Mouse (Mus musculus) regulatory T cell (primary cell): ENCODE data around the gene Irs3.
"Not testable (repeated sequence)": the region's sequence is repeated elsewhere in the genome, so short reads cannot be mapped to it uniquely, and the experiment has no call there.

ENCODE experiments used
- in situ Hi-C: fragments of 300-600 bp; cut with MboI, MseI; formaldehyde crosslinking; loops from one replicate; pipeline ENCODE4 v1.15.1; 2025; ENCODE audit warnings: high pct_unique_total_duplicates

Gene Irs3

GRCm38 (mm10) chr5:137628498-137629305 is 16.8 kb downstream of the Irs3 start, which contains the start of the genes Fbxo24, Lrch4 and Gm20605:
TSS of gene Fbxo24 (minus strand) at chr5:137629002.
TSS of gene Lrch4 (plus strand) at chr5:137629121.
TSS of gene Gm20605 (plus strand) at chr5:137629175.
- in situ Hi-C loops: no loop called here

- in situ Hi-C loops: no loop called here
These were observed 17.5 kb downstream of the Irs3 start for GRCm38 (mm10) chr5:137627991-137628390.

GRCm38 (mm10) chr5:137623937-137624530 is 21.5 kb downstream of the Irs3 start:
- in situ Hi-C loops: no loop called here

- in situ Hi-C loops: no loop called here
These were observed 30.2 kb downstream of the Irs3 start for GRCm38 (mm10) chr5:137615347-137615746.

GRCm38 (mm10) chr5:137614921-137615320 is 30.6 kb downstream of the Irs3 start:
- in situ Hi-C loops: not testable (repeated sequence)

- in situ Hi-C loops: no loop called here
These were observed 32.0 kb downstream of the Irs3 start, which contains the start of gene Pcolce for GRCm38 (mm10) chr5:137613550-137613949. TSS of gene Pcolce (minus strand) at chr5:137613784.

- in situ Hi-C loops: no loop called here
These were observed 32.4 kb downstream of the Irs3 start for GRCm38 (mm10) chr5:137613076-137613475.

- in situ Hi-C loops: no loop called here
These were observed 34.3 kb downstream of the Irs3 start for GRCm38 (mm10) chr5:137611245-137611602.

GRCm38 (mm10) chr5:137610548-137611244 is 34.8 kb downstream of the Irs3 start:
- in situ Hi-C loops: no loop called here

GRCm38 (mm10) chr5:137610056-137610455 is 35.5 kb downstream of the Irs3 start:
- in situ Hi-C loops: no loop called here

- in situ Hi-C loops: no loop called here
These were observed 36.2 kb downstream of the Irs3 start for GRCm38 (mm10) chr5:137609292-137609691.

- in situ Hi-C loops: no loop called here
These were observed 36.8 kb downstream of the Irs3 start for GRCm38 (mm10) chr5:137608654-137609190.

- in situ Hi-C loops: no loop called here
These were observed 37.5 kb downstream of the Irs3 start for GRCm38 (mm10) chr5:137607860-137608653.

- in situ Hi-C loops: no loop called here
These were observed 44.2 kb downstream of the Irs3 start for GRCm38 (mm10) chr5:137601365-137601729.

- in situ Hi-C loops: no loop called here
These were observed 44.7 kb downstream of the Irs3 start, which contains the start of gene Mospd3 for GRCm38 (mm10) chr5:137600619-137601364. TSS of gene Mospd3 (minus strand) at chr5:137601058.

GRCm38 (mm10) chr5:137600281-137600618 is 45.3 kb downstream of the Irs3 start:
- in situ Hi-C loops: no loop called here

- in situ Hi-C loops: no loop called here
These were observed 45.9 kb downstream of the Irs3 start for GRCm38 (mm10) chr5:137599600-137599999.

- in situ Hi-C loops: no loop called here
These were observed 47.3 kb downstream of the Irs3 start for GRCm38 (mm10) chr5:137598100-137598826.

GRCm38 (mm10) chr5:137597625-137598024 is 47.9 kb downstream of the Irs3 start:
- in situ Hi-C loops: no loop called here
